Mouse (Mus musculus): ENCODE measurements around the gene Eif5a.

- TF ChIP-seq CHD2 (IDR thresholded peaks at IDR 0.05; ENCODE audit: low read length) (no peak; the same call in 1 of the 2 replicates), CTCF (conservative IDR thresholded peaks at IDR 0.05 in 1 of 2, IDR thresholded peaks at IDR 0.05 in 1 of 2; ENCODE audit: low read depth in 2 of 2, low read length in 2 of 2) (no peak), POLR2A (IDR thresholded peaks at IDR 0.05; ENCODE audit: low read depth, low read length) (no peak), ZMIZ1 (IDR thresholded peaks at IDR 0.05; ENCODE audit: low read depth, low read length) (no peak), MYC (IDR thresholded peaks at IDR 0.05; ENCODE audit: low read depth, low read length) (no peak), MXI1 (IDR thresholded peaks at IDR 0.05; ENCODE audit: low read depth, low read length) (no peak), EP300 (IDR thresholded peaks at IDR 0.05; ENCODE audit: low read length) (no peak)
These were observed 44.5 kb upstream of the Eif5a start for GRCm38 (mm10) chr11:69966006-69966859.
